Mouse (Mus musculus) C2C12 (cell line): Measurements from ENCODE around the gene Zfp383. TPM values are rescaled to one million over a fixed set of nuclear protein-coding genes. Genes with fewer than 3 reads are reported as not detected.

Experiments used
- H3K27me3 ChIP-seq: one replicate; pipeline ENCODE4 v1.6.1; 2011; ENCODE audit not compliant: control insufficient read depth, insufficient read depth, insufficient read length
- H3K36me3 ChIP-seq: one replicate; pipeline ENCODE4 v1.6.1; 2011; ENCODE audit not compliant: control insufficient read depth, insufficient read depth
- H3K4me3 ChIP-seq: one replicate; pipeline ENCODE4 v1.5.1; 2011; ENCODE audit warnings: mild to moderate bottlenecking, control low read depth; ENCODE audit not compliant: poor library complexity, insufficient read depth, severe bottlenecking
- H3K79me2 ChIP-seq: one replicate; pipeline ENCODE4 v1.6.1; 2011; ENCODE audit not compliant: control insufficient read depth, insufficient read depth
- H3K79me3 ChIP-seq: one replicate; pipeline ENCODE4 v1.6.1; 2011; ENCODE audit warnings: low read depth, control low read depth
- H3ac ChIP-seq: one replicate; pipeline ENCODE3; 2011; ENCODE audit warnings: low read depth; ENCODE audit not compliant: control insufficient read depth, insufficient read length
- CEBPB ChIP-seq: IDR thresholded peaks from one replicate; pipeline ENCODE4 v1.6.1; 2011; ENCODE audit warnings: low read depth, mild to moderate bottlenecking, control low read depth, moderate library complexity
- CTCF ChIP-seq: IDR thresholded peaks from one replicate; pipeline ENCODE4 v1.5.1; 2011; ENCODE audit not compliant: control insufficient read depth, insufficient read depth, insufficient read length
- FOSL1 ChIP-seq: IDR thresholded peaks from one replicate; pipeline ENCODE4 v1.8.0; 2011; ENCODE audit warnings: mild to moderate bottlenecking, low read length; ENCODE audit not compliant: poor library complexity, insufficient read depth, severe bottlenecking
- MAX ChIP-seq: IDR thresholded peaks from one replicate; pipeline ENCODE4 v1.6.1; 2011; ENCODE audit warnings: mild to moderate bottlenecking, control low read depth
- MYOD1 ChIP-seq: IDR thresholded peaks from one replicate; pipeline ENCODE4 v1.6.1; 2011; ENCODE audit warnings: low read depth; ENCODE audit not compliant: control insufficient read depth, insufficient read length
- MYOG ChIP-seq: IDR thresholded peaks from one replicate; pipeline ENCODE4 v1.6.1; 2011; ENCODE audit not compliant: control insufficient read depth, insufficient read length; ENCODE audit errors: extremely low read depth
- USF1 ChIP-seq: IDR thresholded peaks from one replicate; pipeline ENCODE4 v1.6.1; 2011; ENCODE audit warnings: low read depth, mild to moderate bottlenecking, control low read depth, moderate library complexity
- polyA plus RNA-seq: library from polyadenylated mRNA; unstranded; fragments of >200 nt; fragmentation: generic; extraction: Trizol; gene quantifications from one replicate; pipeline ENCODE4 v1.2.1, GENCODE M21; 2012; ENCODE audit warnings: missing spikeins

The Zfp383 gene
- polyA plus RNA-seq, 1 experiment = 1.8 TPM

DNA sequence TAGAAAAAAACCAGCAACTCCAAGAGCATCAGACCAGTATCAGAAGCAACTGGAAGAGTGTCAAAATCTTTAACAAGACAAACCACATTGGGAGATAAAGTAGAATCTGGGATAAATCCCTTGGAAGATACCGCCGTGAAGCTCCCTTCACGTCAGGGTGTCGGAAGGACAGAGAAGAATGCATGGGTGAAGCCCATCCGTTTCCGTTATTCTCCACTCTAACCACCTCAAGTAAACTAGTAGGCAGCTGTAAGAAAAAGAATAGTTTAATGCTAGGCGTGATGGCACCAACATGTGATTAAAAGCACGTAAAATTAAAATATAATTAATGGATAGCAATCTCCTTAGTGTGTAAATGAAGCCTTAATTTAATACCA, 1.4 kb upstream of the Zfp383 start:
- Histone ChIP-seq H3K79me3 (peaks cover 7% of the 10 kb centered on the region), H3ac (no peak overlapping the region), H3K27me3 (no peaks in the 10 kb centered on the region), H3K4me3 (no peak overlapping the region), H3K36me3 (no peaks in the 10 kb centered on the region), H3K79me2 (peaks cover 20% of the 10 kb centered on the region)
- TF ChIP-seq CTCF (no peak), MYOD1 (no peak), USF1 (no peak), FOSL1 (no peak), MYOG (no peak), MAX (no peak), CEBPB (no peak)

DNA sequence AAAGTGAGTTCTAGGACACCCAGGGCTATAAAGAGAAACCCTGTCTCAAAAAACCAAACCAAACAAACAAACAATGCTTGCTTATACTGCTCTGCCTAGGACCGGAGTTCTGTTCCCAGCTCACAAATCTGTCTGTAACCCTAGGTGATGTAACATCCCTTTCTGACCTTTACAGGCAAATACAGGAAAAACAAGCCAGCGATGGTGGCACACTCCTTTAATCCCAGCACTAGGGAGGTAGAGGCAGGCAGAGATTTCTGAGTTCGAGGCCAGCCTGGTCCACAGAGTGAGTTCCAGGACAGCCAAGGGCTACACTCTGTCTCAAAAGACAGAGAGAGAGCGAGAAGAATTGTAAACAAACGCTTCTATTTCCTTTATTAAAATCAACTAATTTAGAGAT, 817 bp upstream of the Zfp383 start:
- no peak overlapping the region for H3K4me3 ChIP-seq
- no peaks in the 10 kb centered on the region for H3K36me3 ChIP-seq
- no peak overlapping the region for H3ac ChIP-seq
- H3K79me2 ChIP-seq = peaks cover 20% of the 10 kb centered on the region
- peaks cover 7% of the 10 kb centered on the region for H3K79me3 ChIP-seq
- no peaks in the 10 kb centered on the region for H3K27me3 ChIP-seq
- TF ChIP-seq CEBPB (no peak), MYOG (no peak), CTCF (no peak), MYOD1 (no peak), MAX (no peak), USF1 (no peak), FOSL1 (no peak)

DNA sequence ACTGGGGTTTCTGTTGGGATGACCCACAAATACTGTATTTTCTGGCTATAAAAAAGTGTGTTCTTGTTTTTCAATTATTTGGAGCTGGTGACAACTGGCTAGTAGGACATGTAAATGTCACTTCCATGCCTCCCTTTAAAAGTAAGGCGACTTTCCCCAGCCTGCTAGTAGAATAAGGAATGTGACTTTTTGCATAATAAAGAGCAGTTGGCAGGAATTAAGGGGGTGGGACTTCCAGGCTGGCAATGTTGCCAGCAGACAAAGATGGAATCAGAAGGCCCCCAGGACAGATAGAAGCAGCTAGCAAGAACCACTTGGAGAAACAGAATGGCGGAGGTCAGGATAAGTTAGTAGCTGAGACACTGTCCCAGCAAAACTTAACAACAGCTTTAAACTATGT, 2.2 kb downstream of the Zfp383 start:
- Histone ChIP-seq H3K4me3 (peak overlapping the region; percentile 2), H3K79me2 (peaks cover 20% of the 10 kb centered on the region), H3ac (no peak overlapping the region), H3K27me3 (no peaks in the 10 kb centered on the region), H3K79me3 (peaks cover 5% of the 10 kb centered on the region), H3K36me3 (peaks cover 24% of the 10 kb centered on the region)
- no peak for TF ChIP-seq FOSL1
- TF ChIP-seq MYOG = no peak
- no peak for TF ChIP-seq MAX
- no peak for TF ChIP-seq CTCF
- TF ChIP-seq CEBPB = no peak
- TF ChIP-seq MYOD1 = no peak
- no peak for TF ChIP-seq USF1

DNA sequence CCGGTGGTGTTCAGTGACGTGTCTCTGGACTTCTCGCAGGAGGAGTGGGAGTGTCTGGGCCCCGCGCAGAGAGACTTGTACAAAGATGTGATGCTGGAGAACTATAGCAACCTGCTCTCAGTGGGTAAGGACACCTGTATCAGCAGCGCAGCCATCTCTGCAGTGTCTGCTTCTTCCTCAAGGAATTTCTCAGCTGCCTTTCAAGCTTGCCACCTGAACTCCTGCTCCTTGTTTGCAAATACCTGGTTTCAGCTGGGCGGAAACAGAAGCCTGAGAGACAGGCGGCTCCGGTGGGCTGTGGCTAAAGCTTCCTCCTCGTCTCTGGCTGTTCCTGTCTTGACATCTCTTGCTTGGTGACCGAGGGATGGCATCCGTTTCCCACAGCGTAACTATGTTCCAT, 4.1 kb downstream of the Zfp383 start:
- Histone ChIP-seq H3K4me3 (no peak overlapping the region), H3K79me3 (peaks cover 5% of the 10 kb centered on the region), H3K79me2 (peaks cover 20% of the 10 kb centered on the region), H3K36me3 (peaks cover 27% of the 10 kb centered on the region), H3K27me3 (no peaks in the 10 kb centered on the region), H3ac (no peak overlapping the region)
- TF ChIP-seq MYOD1 (no peak), FOSL1 (no peak), CTCF (no peak), MAX (no peak), MYOG (no peak), USF1 (no peak), CEBPB (no peak)

DNA sequence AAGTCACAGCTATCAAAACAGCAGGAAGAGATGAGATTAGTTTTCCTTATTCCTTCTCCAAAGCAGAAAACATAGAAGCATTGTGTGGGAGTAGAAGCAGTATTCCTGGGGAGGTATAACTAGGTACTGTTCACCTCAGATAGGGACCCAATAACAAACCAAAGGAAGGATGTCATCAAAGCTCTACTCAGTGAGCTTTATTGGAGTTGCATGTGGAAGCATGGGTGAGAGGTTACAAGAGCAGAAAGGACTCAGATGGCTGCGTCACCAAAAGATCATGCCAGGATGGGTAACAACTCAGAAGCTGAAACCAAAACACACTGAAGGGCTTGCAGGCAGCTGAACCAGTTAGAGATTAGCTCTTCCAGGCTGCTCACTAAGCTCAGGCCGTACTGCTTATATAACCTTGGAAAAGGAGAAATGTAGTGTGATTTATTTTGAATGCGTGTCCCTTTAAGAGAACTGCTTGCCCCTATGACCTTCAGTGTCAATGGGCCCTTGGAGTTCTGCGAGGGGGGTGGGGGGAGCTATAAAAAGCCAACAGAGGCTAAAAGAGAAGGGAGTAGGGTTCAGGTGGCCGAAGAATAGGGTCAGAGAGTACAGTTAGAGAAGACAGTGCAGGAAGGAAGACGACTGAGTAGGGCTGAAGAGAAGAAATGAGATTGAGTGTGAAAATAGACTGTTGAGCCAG, 9.5 kb downstream of the Zfp383 start:
- Histone ChIP-seq H3K36me3 (peaks cover 27% of the 10 kb centered on the region), H3K27me3 (no peaks in the 10 kb centered on the region), H3K79me2 (no peaks in the 10 kb centered on the region), H3ac (no peak overlapping the region), H3K4me3 (no peak overlapping the region), H3K79me3 (no peaks in the 10 kb centered on the region)
- no peak for TF ChIP-seq CTCF
- TF ChIP-seq MYOD1 = no peak
- TF ChIP-seq CEBPB = no peak
- no peak for TF ChIP-seq USF1

DNA sequence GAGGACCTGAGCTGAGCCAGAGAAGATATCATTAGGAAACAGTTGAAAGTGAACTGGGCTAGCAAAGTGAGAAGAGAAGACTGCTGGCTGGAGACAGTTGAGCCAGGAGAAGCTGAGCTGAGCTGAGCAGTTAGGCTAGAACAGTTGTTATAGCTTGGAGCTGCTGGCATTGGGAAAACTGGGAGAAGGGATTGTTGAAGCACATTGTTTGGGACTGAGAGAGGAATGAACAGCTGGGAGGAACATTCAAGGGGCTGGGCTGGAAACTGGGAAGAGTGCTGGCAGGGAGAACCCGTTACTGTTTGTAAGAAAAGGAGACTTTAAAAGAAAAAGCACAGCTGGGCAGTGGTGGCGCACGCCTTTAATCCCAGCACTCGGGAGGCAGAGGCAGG, 10.0 kb downstream of the Zfp383 start:
- TF ChIP-seq MAX (no peak), MYOD1 (no peak), CTCF (no peak), MYOG (no peak), CEBPB (no peak), USF1 (no peak), FOSL1 (no peak)
- H3K36me3 ChIP-seq = peaks cover 24% of the 10 kb centered on the region
- no peak overlapping the region for H3ac ChIP-seq
- H3K4me3 ChIP-seq = no peak overlapping the region
- no peaks in the 10 kb centered on the region for H3K27me3 ChIP-seq
- no peaks in the 10 kb centered on the region for H3K79me2 ChIP-seq
- no peaks in the 10 kb centered on the region for H3K79me3 ChIP-seq
